Comparison of ENCODE assay signal across 8 mouse cellular contexts in the genomic region with DNA sequence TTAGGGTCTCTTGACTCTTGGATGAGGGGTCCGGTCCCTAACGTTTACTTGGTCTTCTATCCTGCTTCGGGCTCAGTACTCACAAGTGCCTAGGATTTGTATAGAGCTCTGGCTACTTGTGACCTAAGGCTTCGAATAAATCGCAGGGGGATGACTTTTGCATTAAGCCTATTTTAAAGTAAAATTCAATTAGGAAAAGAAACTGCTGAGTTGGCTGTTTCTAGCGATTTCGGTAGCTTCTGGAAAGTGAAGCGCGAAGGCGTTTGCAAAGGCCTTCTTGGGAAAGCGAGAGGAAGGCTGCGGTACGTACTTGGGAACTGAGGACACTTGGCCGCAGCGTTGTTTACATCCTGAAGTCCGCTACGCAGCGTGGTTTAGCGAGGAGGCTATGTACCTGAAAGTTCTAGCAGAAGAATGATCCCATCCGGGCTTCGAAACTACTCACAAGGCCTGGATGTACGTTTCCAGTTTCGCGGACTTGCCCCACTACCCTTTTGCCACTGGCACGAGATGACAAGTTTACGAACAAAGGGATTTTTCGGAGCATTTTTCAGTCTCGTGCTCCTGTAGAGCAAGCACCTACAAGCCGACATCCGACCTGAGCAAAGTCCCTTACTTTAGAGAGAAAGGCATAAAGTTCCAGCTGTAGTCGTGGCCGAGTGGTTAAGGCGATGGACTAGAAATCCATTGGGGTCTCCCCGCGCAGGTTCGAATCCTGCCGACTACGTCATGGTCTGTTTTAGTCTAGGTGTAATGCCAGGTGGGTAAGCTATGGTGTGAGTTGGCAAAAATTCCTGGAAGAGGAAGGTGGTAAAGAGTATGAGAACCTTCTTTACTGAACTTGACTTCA. TPM values are rescaled to one million over a fixed set of nuclear protein-coding genes. Genes with fewer than 3 reads are reported as not detected.
A peak's percentile ranks its signal among the peaks of the same experiment; 100 is the strongest.
DNase-seq lines count a peak whose midpoint lies in the region; ATAC-seq and TF ChIP-seq lines count a peak whose summit lies in the region.

No protein-coding gene starts in this region.

- H3K36me3 ChIP-seq in embryonic facial prominence, embryonic 14.5 days (ENCODE audit: control insufficient read depth, insufficient read depth, low read length) = no peaks in the 10 kb centered on the region
- H3K36me3 ChIP-seq in heart, embryonic 16.5 days (ENCODE audit: control insufficient read depth, insufficient read depth) = no peaks in the 10 kb centered on the region
- no peaks in the 10 kb centered on the region for H3K36me3 ChIP-seq in kidney, postnatal 0 days (ENCODE audit: insufficient read depth, low read length)

- H3K27ac ChIP-seq in embryonic facial prominence, embryonic 14.5 days (replicated peaks; ENCODE audit: low read depth, low read length) = no peak overlapping the region
- no peak overlapping the region for H3K27ac ChIP-seq in heart, embryonic 16.5 days (ENCODE audit: low read length)
- H3K27ac ChIP-seq in kidney, postnatal 0 days = no peak overlapping the region

- no peak for TF ChIP-seq CTCF in Patski (IDR thresholded peaks at IDR 0.05)
- TF ChIP-seq CTCF in kidney, postnatal 0 days (IDR thresholded peaks at IDR 0.05; ENCODE audit: low read depth) = no peak

- POLR2A ChIA-PET in Patski (lab: Charles Lee) = no interaction called here

- H3K9ac ChIP-seq in embryonic facial prominence, embryonic 14.5 days (ENCODE audit: low read depth, low read length) = peak overlapping the region; percentile 62
- H3K9ac ChIP-seq in heart, embryonic 16.5 days (ENCODE audit: low read length) = peak overlapping the region; percentile 70
- peak overlapping the region; percentile 19; the same call in 1 of the 2 replicates for H3K9ac ChIP-seq in kidney, postnatal 0 days (ENCODE audit: low read depth, low read length)

- H3K4me3 ChIP-seq in embryonic facial prominence, embryonic 14.5 days (ENCODE audit: low read depth, low read length) = peak overlapping the region; percentile 48
- H3K4me3 ChIP-seq in heart, embryonic 16.5 days (ENCODE audit: low read length) = peak overlapping the region; percentile 65
- H3K4me3 ChIP-seq in kidney, postnatal 0 days (replicated peaks; ENCODE audit: low read depth, low read length) = peak overlapping the region; percentile 46

- H3K4me1 ChIP-seq in embryonic facial prominence, embryonic 14.5 days (ENCODE audit: control insufficient read depth, insufficient read depth, low read length) = no peaks in the 10 kb centered on the region
- peaks cover 3% of the 10 kb centered on the region; the same call in 1 of the 2 replicates for H3K4me1 ChIP-seq in heart, embryonic 16.5 days (ENCODE audit: control insufficient read depth, insufficient read depth, low read length)
- no peaks in the 10 kb centered on the region for H3K4me1 ChIP-seq in kidney, postnatal 0 days (replicated peaks; ENCODE audit: insufficient read depth, low read length)

- under 1% methylated on average over 38 of the region's 38 CpGs for WGBS in embryonic facial prominence, embryonic 14.5 days
- WGBS in heart, embryonic 16.5 days = 1% methylated on average over 38 of the region's 38 CpGs
- WGBS in kidney, postnatal 0 days = 2% methylated on average over 38 of the region's 38 CpGs

- H3K4me2 ChIP-seq in embryonic facial prominence, embryonic 14.5 days (ENCODE audit: low read depth, low read length) = peak overlapping the region; percentile 61
- H3K4me2 ChIP-seq in heart, embryonic 16.5 days (ENCODE audit: low read depth, low read length) = peak overlapping the region; percentile 93
- peak overlapping the region; percentile 59 for H3K4me2 ChIP-seq in kidney, postnatal 0 days (ENCODE audit: low read length)

- DNase-seq in CD4-positive, CD25-positive, alpha-beta regulatory T cell, adult 2 months (ENCODE audit: low read depth, low spot score) = peak; percentile 67
- DNase-seq in Patski (ENCODE audit: low read depth, low spot score) (no peak), adipocyte (ENCODE audit: low spot score) (no peak)
- DNase-seq in embryonic facial prominence, embryonic 14.5 days (ENCODE audit: low spot score) = peak; percentile 87
- peak; percentile 60 for DNase-seq in kidney, postnatal 0 days (ENCODE audit: low spot score)
- peak; percentile 59 to 62 for DNase-seq in lung, postnatal 4 days
- peak; percentile 61 for DNase-seq in spleen, adult 12 weeks (ENCODE audit: low spot score)

- no peaks in the 10 kb centered on the region for H3K27me3 ChIP-seq in Patski
- H3K27me3 ChIP-seq in embryonic facial prominence, embryonic 14.5 days (replicated peaks; ENCODE audit: control insufficient read depth, insufficient read depth, low read length) = peaks cover 22% of the 10 kb centered on the region
- peaks cover 7% of the 10 kb centered on the region; the same call in 1 of the 2 replicates for H3K27me3 ChIP-seq in heart, embryonic 16.5 days (ENCODE audit: control insufficient read depth, insufficient read depth, low read length)
- H3K27me3 ChIP-seq in kidney, postnatal 0 days (ENCODE audit: insufficient read depth, low read length) = no peaks in the 10 kb centered on the region

- CTCF ChIA-PET in Patski (lab: Charles Lee) = interaction anchor here (1.2 kb wide), 1 partner anchor 8 kb away, joined by 3 read pairs; no protein-coding TSS in a partner anchor

- peak; percentile 54 for ATAC-seq in Patski
- ATAC-seq in embryonic facial prominence, embryonic 14.5 days (ENCODE audit: low read depth) = peak; percentile 90
- peak; percentile 89 for ATAC-seq in heart, embryonic 16.5 days (replicated peaks; ENCODE audit: extremely low read depth, insufficient read depth, low FRiP score)
- peak; percentile 84 for ATAC-seq in kidney, postnatal 0 days (replicated peaks; ENCODE audit: low FRiP score, low read depth)

- H3K9me3 ChIP-seq in embryonic facial prominence, embryonic 14.5 days (ENCODE audit: control insufficient read depth, low read length) = no peaks in the 10 kb centered on the region
- H3K9me3 ChIP-seq in heart, embryonic 16.5 days (replicated peaks; ENCODE audit: control insufficient read depth, low read length) = no peaks in the 10 kb centered on the region
- H3K9me3 ChIP-seq in kidney, postnatal 0 days (replicated peaks; ENCODE audit: low read length) = no peaks in the 10 kb centered on the region

- in situ Hi-C loops in Patski (cut with MboI; ENCODE audit: low pct_unique_long_range_greater_than_20kb) = no loop called here

RNA-seq across cellular contexts. Expression of gene Zfp184, which starts 26.1 kb away (rescaled TPM):
- 7.7 TPM for polyA plus RNA-seq in Patski (2021)
- polyA plus RNA-seq in embryonic facial prominence, embryonic 14.5 days (2014; fragmentation: Nextera tagmentation; extraction: Ambion mirVana) = 7.6 and 8.9 TPM in 2 replicates
- 2.9 and 4.7 TPM in 2 replicates for polyA plus RNA-seq in heart, embryonic 16.5 days (2015; fragmentation: Nextera tagmentation; extraction: Ambion mirVana)
- polyA plus RNA-seq in kidney, postnatal 0 days (2015; fragmentation: Nextera tagmentation; extraction: Ambion mirVana) = 8.5 and 9.6 TPM in 2 replicates

Comparison
In these comparisons a context has a peak if more than half of its experiments do, and no peak if none do; other contexts are left out.
1. DNase-seq: peak in CD4-positive, CD25-positive, alpha-beta regulatory T cell, adult 2 months (single experiment), embryonic facial prominence, embryonic 14.5 days (single experiment), kidney, postnatal 0 days (single experiment), lung, postnatal 4 days (2 of 2) and spleen, adult 12 weeks (single experiment); none in Patski (single experiment) and adipocyte (single experiment).
2. H3K9ac ChIP-seq: peak in every context shown above with its lines; median percentile 70 in heart, embryonic 16.5 days; 62 in embryonic facial prominence, embryonic 14.5 days; 19 in kidney, postnatal 0 days.
3. Peak in every context shown above with its lines, with median percentiles within 50 percentile points of each other: ATAC-seq, H3K4me2 ChIP-seq and H3K4me3 ChIP-seq.